In genomic region chr10:4375267-4375666, GRCm38 (mm10) we compare ENCODE assay signal across 22 mouse cellular contexts. TPM values are rescaled to one million over a fixed set of nuclear protein-coding genes. Genes with fewer than 3 reads are reported as not detected.
DNase-seq lines count a peak whose midpoint lies in the region; ATAC-seq lines count a peak whose summit lies in the region.
"Had no signal": no experiment of that assay in that cellular context is flagged by ENCODE, and none has a peak within 500 bp of the region (broad histone marks: within the 10 kb centered on the region; RNA-seq: fewer than 3 reads in every experiment).

No protein-coding gene starts in this region.

- WGBS in intestine, embryonic 14.5 days, result 67% methylated on average over 7 of the region's 7 CpGs
- WGBS in intestine, embryonic 15.5 days, result 68% methylated on average over 7 of the region's 7 CpGs
- WGBS in stomach, embryonic 14.5 days, result 65% methylated on average over 7 of the region's 7 CpGs
- 31% methylated on average over 7 of the region's 7 CpGs for WGBS in hindbrain, embryonic 13.5 days

- H3K4me2 ChIP-seq in intestine, embryonic 14.5 days (ENCODE audit: low read length), result no peak overlapping the region
- H3K4me2 ChIP-seq in intestine, embryonic 15.5 days (replicated peaks), result no peak overlapping the region
- no peak overlapping the region for H3K4me2 ChIP-seq in stomach, embryonic 14.5 days (replicated peaks; ENCODE audit: low read depth, low read length)
- no peak overlapping the region for H3K4me2 ChIP-seq in hindbrain, embryonic 13.5 days
- H3K4me2 ChIP-seq: embryonic facial prominence, embryonic 15.5 days; hindbrain, embryonic 15.5 days; limb, embryonic 15.5 days; liver, embryonic 15.5 days; midbrain, embryonic 13.5 days; neural tube, embryonic 12.5 days had no signal

- ATAC-seq in intestine, embryonic 14.5 days (replicated peaks; ENCODE audit: low FRiP score, low TSS enrichment, low read depth), result no peak
- no peak for ATAC-seq in intestine, embryonic 15.5 days
- no peak for ATAC-seq in stomach, embryonic 14.5 days (ENCODE audit: insufficient number of reproducible peaks, insufficient read depth, low FRiP score, low read depth)
- ATAC-seq in erythroid progenitor cell, adult 5-6 weeks (replicated peaks; ENCODE audit: low FRiP score, poor library complexity, severe bottlenecking), result no peak
- ATAC-seq in hindbrain, embryonic 13.5 days (ENCODE audit: low FRiP score), result no peak
- ATAC-seq: lung, postnatal 0 days; midbrain, embryonic 13.5 days; Patski had no signal

- H3K4me3 ChIP-seq in intestine, embryonic 14.5 days (ENCODE audit: low read depth, low read length), result no peak overlapping the region
- H3K4me3 ChIP-seq in intestine, embryonic 15.5 days (replicated peaks), result no peak overlapping the region
- H3K4me3 ChIP-seq in stomach, embryonic 14.5 days (ENCODE audit: low read depth, low read length), result no peak overlapping the region
- H3K4me3 ChIP-seq in hindbrain, embryonic 13.5 days, result no peak overlapping the region
- H3K4me3 ChIP-seq: embryonic facial prominence, embryonic 15.5 days; hindbrain, embryonic 15.5 days; limb, embryonic 15.5 days; liver, embryonic 15.5 days; midbrain, embryonic 13.5 days; neural tube, embryonic 12.5 days had no signal

- H3K9ac ChIP-seq in intestine, embryonic 14.5 days (ENCODE audit: low read length), result no peak overlapping the region
- no peak overlapping the region for H3K9ac ChIP-seq in intestine, embryonic 15.5 days
- no peak overlapping the region for H3K9ac ChIP-seq in stomach, embryonic 14.5 days (replicated peaks; ENCODE audit: low read depth, low read length)
- no peak overlapping the region for H3K9ac ChIP-seq in hindbrain, embryonic 13.5 days
- H3K9ac ChIP-seq: embryonic facial prominence, embryonic 15.5 days; hindbrain, embryonic 15.5 days; limb, embryonic 15.5 days; liver, embryonic 15.5 days; midbrain, embryonic 13.5 days; neural tube, embryonic 12.5 days had no signal

- peaks cover 11% of the 10 kb centered on the region; the same call in 1 of the 2 replicates for H3K36me3 ChIP-seq in intestine, embryonic 14.5 days (ENCODE audit: control insufficient read depth, insufficient read depth, low read length)
- no peaks in the 10 kb centered on the region for H3K36me3 ChIP-seq in intestine, embryonic 15.5 days
- H3K36me3 ChIP-seq in stomach, embryonic 14.5 days (ENCODE audit: control insufficient read depth, insufficient read depth, low read length), result peaks cover 10% of the 10 kb centered on the region; the same call in 1 of the 2 replicates
- H3K36me3 ChIP-seq in hindbrain, embryonic 13.5 days, result peaks cover 20% of the 10 kb centered on the region

- no peaks in the 10 kb centered on the region for H3K27me3 ChIP-seq in intestine, embryonic 14.5 days (replicated peaks; ENCODE audit: control insufficient read depth, insufficient read depth, low read length)
- no peaks in the 10 kb centered on the region for H3K27me3 ChIP-seq in intestine, embryonic 15.5 days (replicated peaks)
- H3K27me3 ChIP-seq in stomach, embryonic 14.5 days (ENCODE audit: control insufficient read depth, insufficient read depth, low read length), result no peaks in the 10 kb centered on the region
- H3K27me3 ChIP-seq in hindbrain, embryonic 13.5 days, result no peaks in the 10 kb centered on the region
- H3K27me3 ChIP-seq: embryonic facial prominence, embryonic 15.5 days; hindbrain, embryonic 15.5 days; limb, embryonic 15.5 days; liver, embryonic 15.5 days; midbrain, embryonic 13.5 days; neural tube, embryonic 12.5 days; Patski had no signal

- DNase-seq in intestine, embryonic 14.5 days (ENCODE audit: low spot score), result no peak
- DNase-seq in ES-CJ7 (ENCODE audit: low read depth, low spot score) (peak; percentile 96), ZHBTc4 (ENCODE audit: low read depth, low spot score) (peak; percentile 96)
- DNase-seq: B cell, adult 2 months; cerebellum, adult 2 months; cerebellum, postnatal 36 days; heart, postnatal 36 days; kidney, adult 2 months; right cerebral cortex, postnatal 4 days; thymus, postnatal 36 days had no signal

- no peaks in the 10 kb centered on the region for H3K9me3 ChIP-seq in intestine, embryonic 14.5 days (ENCODE audit: control insufficient read depth, low read length)
- no peaks in the 10 kb centered on the region for H3K9me3 ChIP-seq in intestine, embryonic 15.5 days
- H3K9me3 ChIP-seq in stomach, embryonic 14.5 days (ENCODE audit: control insufficient read depth, low read depth, low read length), result no peaks in the 10 kb centered on the region
- no peaks in the 10 kb centered on the region for H3K9me3 ChIP-seq in hindbrain, embryonic 13.5 days
- H3K9me3 ChIP-seq: embryonic facial prominence, embryonic 15.5 days; hindbrain, embryonic 15.5 days; limb, embryonic 15.5 days; liver, embryonic 15.5 days; midbrain, embryonic 13.5 days; neural tube, embryonic 12.5 days had no signal

- H3K4me1 ChIP-seq in intestine, embryonic 14.5 days (replicated peaks; ENCODE audit: control insufficient read depth, insufficient read depth, low read length), result peaks cover 16% of the 10 kb centered on the region
- H3K4me1 ChIP-seq in intestine, embryonic 15.5 days (replicated peaks), result 0 out of 2 replicates have a peak, but pooled peaks cover 4% of the 10 kb centered on the region
- H3K4me1 ChIP-seq in stomach, embryonic 14.5 days (ENCODE audit: control insufficient read depth, insufficient read depth, low read length), result peaks cover 15% of the 10 kb centered on the region
- no peaks in the 10 kb centered on the region for H3K4me1 ChIP-seq in hindbrain, embryonic 13.5 days (replicated peaks)
- H3K4me1 ChIP-seq: embryonic facial prominence, embryonic 15.5 days; hindbrain, embryonic 15.5 days; limb, embryonic 15.5 days; liver, embryonic 15.5 days had no signal

- peak overlapping the region; percentile 57; the same call in 1 of the 2 replicates for H3K27ac ChIP-seq in intestine, embryonic 14.5 days (ENCODE audit: low read depth)
- no peak overlapping the region for H3K27ac ChIP-seq in intestine, embryonic 15.5 days
- peak overlapping the region; percentile 82 for H3K27ac ChIP-seq in stomach, embryonic 14.5 days (ENCODE audit: low read length)
- H3K27ac ChIP-seq in hindbrain, embryonic 13.5 days, result no peak overlapping the region
- H3K27ac ChIP-seq: embryonic facial prominence, embryonic 15.5 days; hindbrain, embryonic 15.5 days; limb, embryonic 15.5 days; liver, embryonic 15.5 days; midbrain, embryonic 13.5 days; neural tube, embryonic 12.5 days had no signal

RNA-seq across cellular contexts. Expression of gene Zbtb2, which starts 12.6 kb away (rescaled TPM):
- polyA plus RNA-seq in intestine, embryonic 14.5 days (2014; fragmentation: Nextera tagmentation; extraction: Ambion mirVana), result 13.0 and 14.4 TPM in 2 replicates
- 11.7 and 12.0 TPM in 2 replicates for polyA plus RNA-seq in intestine, embryonic 15.5 days (2015; fragmentation: Nextera tagmentation; extraction: Ambion mirVana)
- polyA plus RNA-seq in stomach, embryonic 14.5 days (2014; fragmentation: Nextera tagmentation; extraction: Ambion mirVana), result 14.5 and 15.6 TPM in 2 replicates
- 8.4 and 11.9 TPM in 2 replicates for total RNA-seq in erythroid progenitor cell, adult 5-6 weeks (2015; ENCODE audit: low replicate concordance)
- total RNA-seq in erythroid progenitor cell, adult 5-6 weeks (2017; ENCODE audit: low replicate concordance), result 5.1 and 6.7 TPM in 2 replicates
- 15.7 and 16.0 TPM in 2 replicates for polyA plus RNA-seq in hindbrain, embryonic 13.5 days (2015; fragmentation: Nextera tagmentation; extraction: Ambion mirVana)

RNA-seq across cellular contexts. Expression of gene Rmnd1, which starts 56.9 kb away (rescaled TPM):
- 52.6 TPM in 2 replicates for polyA plus RNA-seq in intestine, embryonic 14.5 days (2014; fragmentation: Nextera tagmentation; extraction: Ambion mirVana)
- 44.9 and 50.1 TPM in 2 replicates for polyA plus RNA-seq in intestine, embryonic 15.5 days (2015; fragmentation: Nextera tagmentation; extraction: Ambion mirVana)
- polyA plus RNA-seq in stomach, embryonic 14.5 days (2014; fragmentation: Nextera tagmentation; extraction: Ambion mirVana), result 53.4 and 55.1 TPM in 2 replicates
- total RNA-seq in erythroid progenitor cell, adult 5-6 weeks (2015; ENCODE audit: low replicate concordance), result 13.3 and 37.7 TPM in 2 replicates
- 8.9 and 14.2 TPM in 2 replicates for total RNA-seq in erythroid progenitor cell, adult 5-6 weeks (2017; ENCODE audit: low replicate concordance)
- 47.9 and 50.5 TPM in 2 replicates for polyA plus RNA-seq in hindbrain, embryonic 13.5 days (2015; fragmentation: Nextera tagmentation; extraction: Ambion mirVana)

RNA-seq across cellular contexts. Expression of gene Armt1, which starts 57.0 kb away (rescaled TPM):
- 18.5 and 20.4 TPM in 2 replicates for polyA plus RNA-seq in intestine, embryonic 14.5 days (2014; fragmentation: Nextera tagmentation; extraction: Ambion mirVana)
- 16.4 and 16.6 TPM in 2 replicates for polyA plus RNA-seq in intestine, embryonic 15.5 days (2015; fragmentation: Nextera tagmentation; extraction: Ambion mirVana)
- polyA plus RNA-seq in stomach, embryonic 14.5 days (2014; fragmentation: Nextera tagmentation; extraction: Ambion mirVana), result 16.6 and 18.5 TPM in 2 replicates
- 20.9 and 32.3 TPM in 2 replicates for total RNA-seq in erythroid progenitor cell, adult 5-6 weeks (2015; ENCODE audit: low replicate concordance)
- total RNA-seq in erythroid progenitor cell, adult 5-6 weeks (2017; ENCODE audit: low replicate concordance), result 19.6 and 24.3 TPM in 2 replicates
- 14.7 and 15.3 TPM in 2 replicates for polyA plus RNA-seq in hindbrain, embryonic 13.5 days (2015; fragmentation: Nextera tagmentation; extraction: Ambion mirVana)

Comparison
In these comparisons a context has a peak if more than half of its experiments do, and no peak if none do; other contexts are left out.
1. H3K27ac ChIP-seq: peak in intestine, embryonic 14.5 days (single experiment) and stomach, embryonic 14.5 days (single experiment); none in intestine, embryonic 15.5 days (single experiment) and hindbrain, embryonic 13.5 days (single experiment).